Mouse (Mus musculus) heart, adult 2 months (tissue): ENCODE measurements around the gene Gm20671. TPM values are rescaled to one million over a fixed set of nuclear protein-coding genes. Genes with fewer than 3 reads are reported as not detected.
"Not testable (repeated sequence)": the region's sequence is repeated elsewhere in the genome, so short reads cannot be mapped to it uniquely, and the experiment has no call there.

Source experiments
- DNase-seq, 2 experiments: peaks; one replicate each; pipeline ENCODE4 v3.0.0; 2021
- H3K27ac ChIP-seq: fragments of 200-600 bp; 2 replicates; pipeline ENCODE4 v1.8.1; 2022
- H3K27me3 ChIP-seq: fragments of 200-500 bp; 2 replicates; pipeline ENCODE4 v1.6.1; 2012; ENCODE audit warnings: mild to moderate bottlenecking, low read length, inconsistent platforms, mixed read lengths; ENCODE audit not compliant: control insufficient read depth, insufficient read depth
- H3K36me3 ChIP-seq: fragments of 200-500 bp; 2 replicates; pipeline ENCODE4 v1.6.1; 2012; ENCODE audit warnings: low read length, inconsistent platforms; ENCODE audit not compliant: control insufficient read depth, insufficient read depth
- H3K4me1 ChIP-seq: fragments of 200-500 bp; 2 replicates; pipeline ENCODE4 v1.6.1; 2011; ENCODE audit warnings: low read length; ENCODE audit not compliant: control insufficient read depth, insufficient read depth
- H3K4me3 ChIP-seq: fragments of 200-600 bp; 2 replicates; pipeline ENCODE4 v1.8.1; 2022
- H3K79me2 ChIP-seq: fragments of 200-500 bp; replicated peaks from 2 replicates; pipeline ENCODE4 v1.6.1; 2012; ENCODE audit warnings: mild to moderate bottlenecking, inconsistent platforms, low read length, moderate library complexity, mixed read lengths; ENCODE audit not compliant: control insufficient read depth, insufficient read depth
- H3K9ac ChIP-seq: fragments of 200-500 bp; 2 replicates; pipeline ENCODE4 v1.6.1; 2012; ENCODE audit warnings: low read depth, mild to moderate bottlenecking, control low read depth, inconsistent platforms, low read length, mixed read lengths
- CTCF ChIP-seq: fragments of 200-600 bp; IDR thresholded peaks from 2 replicates; pipeline ENCODE4 v1.8.1; 2022; ENCODE audit warnings: antibody characterized with exemption, mild to moderate bottlenecking, moderate library complexity
- EP300 ChIP-seq: fragments of 200-500 bp; IDR thresholded peaks from 2 replicates; pipeline ENCODE4 v1.6.1; 2011; ENCODE audit warnings: low read depth, low read length, control low read depth; ENCODE audit not compliant: insufficient read depth
- POLR2A ChIP-seq: fragments of 200-500 bp; IDR thresholded peaks from 2 replicates; pipeline ENCODE4 v1.6.1; 2011; ENCODE audit warnings: mild to moderate bottlenecking, low read depth, low read length, control low read depth; ENCODE audit not compliant: insufficient read depth
- WGBS: fragments of 180-500 bp; shearing (Covaris S2); methylation state at CpG from one replicate; pipeline ENCODE4 v1.1.7; 2018; 5-methylcytosine and 5-hydroxymethylcytosine counted together
- intact Hi-C: fragments of 180-260 bp; cut with DNase I; formaldehyde crosslinking; loops from one replicate; pipeline ENCODE4 v1.15.1; 2025
- polyA plus RNA-seq: library from polyadenylated mRNA; depleted of rRNA; stranded (reverse); fragments of >200 nt; gene quantifications from 2 replicates; pipeline ENCODE4 v1.2.3, GENCODE M21; 2012
- total RNA-seq, 2 experiments: library from RNA; stranded (reverse); gene quantifications; 2 replicates each; pipeline ENCODE4 v1.2.3; 2021

The Gm20671 gene
- total and polyA plus RNA-seq, 3 experiments: 0.97 to 1.3 (median 1.2) TPM

GRCm38 (mm10) chr5:32772361-32772760 is 54.5 kb downstream of the Gm20671 start:
- no peak for DNase-seq
- Histone ChIP-seq H3K36me3 (no peaks in the 10 kb centered on the region), H3K79me2 (no peaks in the 10 kb centered on the region), H3K4me1 (no peaks in the 10 kb centered on the region), H3K27ac (no peak overlapping the region), H3K27me3 (no peaks in the 10 kb centered on the region), H3K4me3 (no peak overlapping the region), H3K9ac (no peak overlapping the region)
- intact Hi-C loops: no loop called here
- 85% methylated on average over 2 of the region's 2 CpGs for WGBS
- TF ChIP-seq POLR2A (no peak), CTCF (no peak), EP300 (no peak)

- no peak for DNase-seq
- TF ChIP-seq POLR2A: no peak
- TF ChIP-seq EP300: no peak
- no peak for TF ChIP-seq CTCF
- Histone ChIP-seq H3K79me2 (no peaks in the 10 kb centered on the region; the same call in 1 of the 2 replicates), H3K9ac (no peak overlapping the region), H3K27ac (no peak overlapping the region), H3K27me3 (no peaks in the 10 kb centered on the region), H3K4me1 (no peaks in the 10 kb centered on the region), H3K4me3 (no peak overlapping the region), H3K36me3 (no peaks in the 10 kb centered on the region)
- intact Hi-C loops: no loop called here
- WGBS: 96% methylated on average over 4 of the region's 4 CpGs
These were observed 59.1 kb downstream of the Gm20671 start for GRCm38 (mm10) chr5:32767636-32768373.

- Histone ChIP-seq H3K36me3 (peaks cover 1% of the 10 kb centered on the region), H3K27ac (no peak overlapping the region), H3K9ac (no peak overlapping the region), H3K79me2 (no peaks in the 10 kb centered on the region; the same call in 1 of the 2 replicates), H3K4me1 (peaks cover 1% of the 10 kb centered on the region; the same call in 1 of the 2 replicates), H3K4me3 (no peak overlapping the region), H3K27me3 (no peaks in the 10 kb centered on the region)
- no peak for DNase-seq
- TF ChIP-seq POLR2A (no peak), CTCF (no peak), EP300 (no peak)
- WGBS: 75% methylated on average over 3 of the region's 3 CpGs
- intact Hi-C loops: no loop called here
These were observed 59.9 kb downstream of the Gm20671 start for GRCm38 (mm10) chr5:32767004-32767403.

- peak; percentile 39; the same call in 1 of the 2 replicates for TF ChIP-seq POLR2A
- TF ChIP-seq CTCF: no peak
- 44% methylated on average over 5 of the region's 5 CpGs for WGBS
- H3K27ac ChIP-seq: no peak overlapping the region
- peak in 1 of 2 experiments; percentile 48 for DNase-seq
- intact Hi-C loops: no loop called here
- H3K4me1 ChIP-seq: peaks cover 3% of the 10 kb centered on the region
- no peak overlapping the region for H3K4me3 ChIP-seq
- H3K9ac ChIP-seq: no peak overlapping the region
- peaks cover 5% of the 10 kb centered on the region for H3K36me3 ChIP-seq
- H3K27me3 ChIP-seq: no peaks in the 10 kb centered on the region
- no peaks in the 10 kb centered on the region for H3K79me2 ChIP-seq
These were observed 65.3 kb downstream of the Gm20671 start for GRCm38 (mm10) chr5:32761566-32762140.

- WGBS: 54% methylated on average over 3 of the region's 3 CpGs
- no peak for DNase-seq
- Histone ChIP-seq H3K9ac (no peak overlapping the region), H3K4me1 (peaks cover 3% of the 10 kb centered on the region), H3K36me3 (peaks cover 5% of the 10 kb centered on the region), H3K27ac (no peak overlapping the region), H3K4me3 (no peak overlapping the region), H3K79me2 (no peaks in the 10 kb centered on the region), H3K27me3 (no peaks in the 10 kb centered on the region)
- TF ChIP-seq CTCF: no peak
- TF ChIP-seq POLR2A: no peak
- TF ChIP-seq EP300: no peak
- intact Hi-C loops: no loop called here
These were observed 66.1 kb downstream of the Gm20671 start for GRCm38 (mm10) chr5:32760787-32761186.

GRCm38 (mm10) chr5:32760352-32760751 is 66.6 kb downstream of the Gm20671 start:
- H3K36me3 ChIP-seq, H3K4me3 ChIP-seq, H3K4me1 ChIP-seq, H3K9ac ChIP-seq, intact Hi-C loops, DNase-seq, H3K27ac ChIP-seq, H3K79me2 ChIP-seq, H3K27me3 ChIP-seq: not testable (repeated sequence)
- 95% methylated on average over 18 of the region's 18 CpGs for WGBS
